Mouse (Mus musculus) midbrain, embryonic 14.5 days (tissue): Measurements from ENCODE around the gene Fndc3b. TPM values are rescaled to one million over a fixed set of nuclear protein-coding genes. Genes with fewer than 3 reads are reported as not detected.

Experiments
- ATAC-seq: fragments of 200-750 bp; cut with Nextera tagmentation; 2 replicates; pipeline ENCODE4 v1.8.0; 2017; ENCODE audit warnings: moderate number of reproducible peaks, moderate library complexity; ENCODE audit not compliant: low FRiP score, low TSS enrichment
- DNase-seq: peaks from one replicate; pipeline ENCODE4 v3.0.0-alpha.2; 2015
- H3K27ac ChIP-seq: fragments of 300-500 bp; sonication (generic); replicated peaks from 2 replicates; pipeline ENCODE4 v1.5.1; 2014; ENCODE audit warnings: mild to moderate bottlenecking, low read depth, low read length, moderate library complexity
- H3K27me3 ChIP-seq: fragments of 300-500 bp; sonication (generic); 2 replicates; pipeline ENCODE4 v1.6.1; 2014; ENCODE audit warnings: low read length, control low read depth, mixed read lengths; ENCODE audit not compliant: control insufficient read depth, insufficient read depth
- H3K36me3 ChIP-seq: fragments of 300-500 bp; sonication (generic); 2 replicates; pipeline ENCODE4 v1.6.1; 2014; ENCODE audit warnings: low read length, control low read depth; ENCODE audit not compliant: control insufficient read depth, insufficient read depth
- H3K4me1 ChIP-seq: fragments of 300-500 bp; sonication (generic); 2 replicates; pipeline ENCODE4 v1.6.1; 2014; ENCODE audit warnings: mild to moderate bottlenecking, antibody characterized with exemption, low read length, control low read depth; ENCODE audit not compliant: control insufficient read depth, insufficient read depth
- H3K4me2 ChIP-seq: fragments of 300-500 bp; sonication (generic); 2 replicates; pipeline ENCODE4 v1.6.1; 2014; ENCODE audit warnings: mild to moderate bottlenecking, low read length, moderate library complexity
- H3K4me3 ChIP-seq: fragments of 300-500 bp; sonication (generic); replicated peaks from 2 replicates; pipeline ENCODE4 v1.5.1; 2014; ENCODE audit warnings: low read depth, low read length
- H3K9ac ChIP-seq: fragments of 300-500 bp; sonication (generic); replicated peaks from 2 replicates; pipeline ENCODE4 v1.6.1; 2014; ENCODE audit warnings: mild to moderate bottlenecking, low read length, moderate library complexity
- H3K9me3 ChIP-seq: fragments of 300-500 bp; sonication (generic); 2 replicates; pipeline ENCODE4 v1.6.1; 2016; ENCODE audit warnings: low read length, control low read depth, mixed read lengths; ENCODE audit not compliant: control insufficient read depth
- WGBS: fragments of 180-500 bp; shearing (Covaris S2); extraction: QIAGEN DNeasy Blood & Tissue Kit; methylation state at CpG from one replicate; pipeline ENCODE4 v1.1.7; 2014; 5-methylcytosine and 5-hydroxymethylcytosine counted together
- polyA plus RNA-seq: library from polyadenylated mRNA; unstranded; fragments of >200 nt; fragmentation: Nextera tagmentation; extraction: Ambion mirVana; gene quantifications from 2 replicates; pipeline ENCODE4 v1.2.1, GENCODE M21; 2014

Gene Fndc3b
- polyA plus RNA-seq, 1 experiment from 2014 or later = 8.1 TPM

DNA sequence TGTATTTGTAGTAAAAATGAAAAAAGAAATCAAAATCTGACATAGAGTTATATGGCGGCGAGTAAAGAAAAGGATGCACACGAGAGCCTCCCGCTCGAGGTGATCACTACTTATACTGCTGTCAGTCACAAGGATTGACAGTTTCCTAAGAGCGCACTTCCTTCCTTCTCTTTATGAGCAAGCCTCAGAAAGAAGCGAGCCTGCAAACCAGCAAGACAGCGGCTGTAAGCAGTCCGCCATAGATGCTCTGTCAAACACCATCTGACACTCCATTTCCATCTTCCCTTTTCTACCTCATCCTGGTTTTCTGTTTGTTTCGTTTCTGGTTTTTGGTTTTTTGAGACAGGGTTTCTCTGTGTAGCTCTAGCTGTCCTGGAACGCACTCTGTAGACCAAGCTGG lies 61.0 kb downstream of the Fndc3b start:
- Histone ChIP-seq H3K9me3 (no peaks in the 10 kb centered on the region), H3K27me3 (no peaks in the 10 kb centered on the region), H3K36me3 (no peaks in the 10 kb centered on the region), H3K4me1 (peaks cover 3% of the 10 kb centered on the region; the same call in 1 of the 2 replicates), H3K4me2 (no peak overlapping the region), H3K27ac (no peak overlapping the region), H3K9ac (no peak overlapping the region), H3K4me3 (no peak overlapping the region)
- no peak for DNase-seq
- ATAC-seq = no peak
- WGBS = 89% methylated on average over 11 of the region's 11 CpGs

DNA sequence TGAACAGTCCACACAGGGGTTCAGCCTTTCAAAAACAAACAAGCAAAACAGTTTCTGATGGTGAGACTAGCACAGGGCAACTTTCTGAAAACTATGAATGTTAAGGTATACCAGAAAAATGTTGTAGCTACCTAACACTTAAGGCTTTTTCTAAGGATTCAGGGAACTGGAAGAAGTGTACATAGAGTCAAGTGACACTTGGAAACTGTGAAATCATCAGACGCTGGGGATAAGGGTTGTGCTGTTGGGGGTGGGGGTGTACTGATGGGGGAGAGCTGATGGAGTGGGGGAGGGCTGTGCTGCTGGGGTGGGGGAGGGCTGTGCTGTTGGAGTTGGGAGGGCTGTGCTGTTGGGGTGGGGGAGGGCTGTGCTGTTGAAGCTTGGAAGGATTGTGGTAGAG lies 61.8 kb downstream of the Fndc3b start:
- no peaks in the 10 kb centered on the region for H3K9me3 ChIP-seq
- no peak overlapping the region for H3K27ac ChIP-seq
- no peak overlapping the region for H3K4me2 ChIP-seq
- no peak overlapping the region for H3K4me3 ChIP-seq
- no peak for DNase-seq
- H3K4me1 ChIP-seq = peaks cover 3% of the 10 kb centered on the region; the same call in 1 of the 2 replicates
- H3K36me3 ChIP-seq = no peaks in the 10 kb centered on the region
- 75% methylated on average over 1 of the region's 1 CpGs for WGBS
- ATAC-seq = no peak
- no peak overlapping the region for H3K9ac ChIP-seq
- H3K27me3 ChIP-seq = no peaks in the 10 kb centered on the region

DNA sequence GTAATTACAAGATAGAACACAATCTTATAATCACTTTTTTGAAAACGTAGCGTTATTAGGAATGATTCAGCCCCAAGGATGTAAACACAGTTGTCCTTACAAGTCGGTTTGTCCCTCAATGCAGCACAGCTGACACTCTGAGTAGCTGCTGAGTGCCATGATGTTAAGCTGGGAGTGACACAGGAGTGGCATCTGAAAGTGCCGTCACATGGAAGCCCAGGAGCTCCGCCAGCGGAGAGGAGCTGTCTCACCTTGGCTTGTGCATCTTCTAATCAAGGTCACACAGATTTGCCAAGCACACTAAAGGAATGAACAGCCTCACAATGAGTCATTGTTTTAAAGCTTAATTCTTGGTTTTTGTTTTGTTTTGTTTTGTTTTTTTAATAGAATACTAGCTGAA lies 68.7 kb downstream of the Fndc3b start:
- Histone ChIP-seq H3K27me3 (no peaks in the 10 kb centered on the region), H3K4me1 (no peaks in the 10 kb centered on the region), H3K36me3 (no peaks in the 10 kb centered on the region), H3K9ac (no peak overlapping the region), H3K9me3 (no peaks in the 10 kb centered on the region), H3K4me2 (no peak overlapping the region), H3K4me3 (no peak overlapping the region), H3K27ac (no peak overlapping the region)
- DNase-seq = no peak
- 86% methylated on average over 6 of the region's 6 CpGs for WGBS
- no peak for ATAC-seq

DNA sequence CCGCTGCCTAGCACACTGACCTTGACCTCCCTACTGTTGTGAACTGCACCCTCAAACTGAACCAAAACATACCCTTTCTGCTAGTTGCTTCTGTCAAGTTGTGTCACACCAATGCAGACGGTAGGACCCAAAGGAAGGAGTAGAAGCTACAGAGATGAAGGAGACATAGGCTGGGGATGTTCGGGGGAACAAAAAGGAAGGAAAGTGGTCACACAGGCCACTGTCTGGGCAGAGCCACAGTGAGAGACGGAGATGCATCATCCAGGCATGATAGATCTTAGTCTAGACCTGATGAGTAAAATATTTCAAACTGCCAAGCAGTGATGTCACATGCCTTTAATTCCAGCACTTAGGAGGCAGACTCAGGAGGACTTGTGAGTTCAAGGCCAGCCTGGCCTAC lies 71.4 kb downstream of the Fndc3b start:
- no peak for DNase-seq
- no peaks in the 10 kb centered on the region for H3K36me3 ChIP-seq
- H3K9ac ChIP-seq = no peak overlapping the region
- ATAC-seq = no peak
- H3K27me3 ChIP-seq = no peaks in the 10 kb centered on the region
- no peak overlapping the region for H3K4me2 ChIP-seq
- H3K27ac ChIP-seq = no peak overlapping the region
- no peaks in the 10 kb centered on the region for H3K4me1 ChIP-seq
- no peak overlapping the region for H3K4me3 ChIP-seq
- 89% methylated on average over 4 of the region's 4 CpGs for WGBS
- H3K9me3 ChIP-seq = no peaks in the 10 kb centered on the region

DNA sequence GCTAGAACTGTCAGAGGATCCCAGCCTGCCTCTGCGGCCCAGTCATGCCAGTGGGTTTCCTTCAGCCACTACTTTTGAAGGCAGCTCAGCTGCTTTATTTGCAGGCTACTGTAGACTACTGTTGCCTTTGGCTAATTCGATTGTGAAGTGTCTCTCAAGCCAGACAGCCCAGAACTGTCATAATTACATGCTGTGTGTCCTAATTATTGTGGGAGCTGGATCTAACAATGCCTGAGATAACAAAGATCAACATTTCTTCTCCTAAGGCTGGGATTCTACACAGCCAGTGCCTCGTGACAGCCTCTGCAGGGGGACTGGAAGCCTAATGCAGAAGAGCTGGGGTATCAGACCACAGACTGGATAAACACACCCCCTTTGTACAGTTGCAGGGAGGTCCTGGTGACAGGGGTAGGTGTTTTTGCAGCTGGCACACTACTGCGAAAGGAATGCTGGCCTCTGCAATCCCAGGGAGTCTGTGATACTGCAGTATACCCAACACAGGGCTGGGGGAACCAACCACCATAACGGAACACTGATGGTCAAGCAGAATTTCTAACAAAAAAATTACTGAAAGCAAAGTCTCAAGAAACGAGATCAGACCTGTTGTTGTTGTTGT lies 74.0 kb downstream of the Fndc3b start:
- H3K27me3 ChIP-seq = no peaks in the 10 kb centered on the region
- no peaks in the 10 kb centered on the region for H3K4me1 ChIP-seq
- no peak overlapping the region for H3K27ac ChIP-seq
- no peak for ATAC-seq
- H3K9ac ChIP-seq = no peak overlapping the region
- H3K9me3 ChIP-seq = no peaks in the 10 kb centered on the region
- no peaks in the 10 kb centered on the region for H3K36me3 ChIP-seq
- 71% methylated on average over 6 of the region's 6 CpGs for WGBS
- H3K4me3 ChIP-seq = no peak overlapping the region
- DNase-seq = no peak
- H3K4me2 ChIP-seq = no peak overlapping the region

DNA sequence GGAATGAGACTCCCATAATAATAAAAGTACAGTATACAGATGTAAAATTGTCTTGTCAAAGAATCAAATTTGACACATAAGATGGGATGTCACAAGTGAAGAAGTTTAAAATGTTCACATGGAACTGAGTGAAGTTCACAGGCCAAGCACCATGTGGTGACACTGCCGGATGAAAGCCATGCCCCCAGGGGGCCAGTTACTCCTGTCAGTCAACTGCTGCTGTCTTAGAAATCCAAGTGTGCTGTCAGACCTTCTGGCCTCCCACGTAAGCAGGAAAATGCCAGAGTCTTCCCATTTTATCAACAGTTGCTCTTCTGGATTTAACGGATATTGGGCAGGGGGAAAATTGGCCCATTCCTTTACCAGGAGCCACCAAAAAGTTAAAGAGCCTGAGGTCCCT lies 75.3 kb downstream of the Fndc3b start:
- no peak overlapping the region for H3K4me2 ChIP-seq
- no peaks in the 10 kb centered on the region for H3K9me3 ChIP-seq
- H3K36me3 ChIP-seq = no peaks in the 10 kb centered on the region
- WGBS = 15% methylated on average over 3 of the region's 3 CpGs
- H3K9ac ChIP-seq = no peak overlapping the region
- DNase-seq (peak; percentile 39), ATAC-seq (no peak)
- H3K4me3 ChIP-seq = no peak overlapping the region
- no peak overlapping the region for H3K27ac ChIP-seq
- no peaks in the 10 kb centered on the region for H3K27me3 ChIP-seq
- H3K4me1 ChIP-seq = no peaks in the 10 kb centered on the region

DNA sequence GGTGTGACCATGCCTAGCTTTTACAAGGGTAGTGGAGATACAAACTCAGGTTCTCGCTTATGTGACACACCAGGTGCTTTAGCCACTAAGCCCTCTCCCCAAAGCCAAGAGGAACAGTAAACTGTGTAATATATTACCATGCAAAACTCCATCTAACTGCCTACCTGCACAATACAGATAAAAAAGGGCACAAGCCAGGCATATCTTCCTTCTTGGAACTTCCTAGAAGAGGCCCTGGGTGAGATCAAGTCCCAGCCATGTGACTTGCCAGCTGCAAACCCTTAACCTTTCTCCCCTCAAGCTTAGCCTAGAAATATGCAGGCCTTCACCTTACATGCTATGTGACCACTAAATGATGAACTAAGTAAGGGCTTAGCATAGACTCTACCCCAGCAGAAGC lies 78.2 kb downstream of the Fndc3b start:
- DNase-seq (no peak), ATAC-seq (no peak)
- H3K27ac ChIP-seq = no peak overlapping the region
- no peak overlapping the region for H3K4me2 ChIP-seq
- H3K36me3 ChIP-seq = no peaks in the 10 kb centered on the region
- no peak overlapping the region for H3K9ac ChIP-seq
- no peaks in the 10 kb centered on the region for H3K4me1 ChIP-seq
- no peaks in the 10 kb centered on the region for H3K27me3 ChIP-seq
- H3K4me3 ChIP-seq = no peak overlapping the region
- 94% methylated on average over 1 of the region's 1 CpGs for WGBS
- H3K9me3 ChIP-seq = no peaks in the 10 kb centered on the region

DNA sequence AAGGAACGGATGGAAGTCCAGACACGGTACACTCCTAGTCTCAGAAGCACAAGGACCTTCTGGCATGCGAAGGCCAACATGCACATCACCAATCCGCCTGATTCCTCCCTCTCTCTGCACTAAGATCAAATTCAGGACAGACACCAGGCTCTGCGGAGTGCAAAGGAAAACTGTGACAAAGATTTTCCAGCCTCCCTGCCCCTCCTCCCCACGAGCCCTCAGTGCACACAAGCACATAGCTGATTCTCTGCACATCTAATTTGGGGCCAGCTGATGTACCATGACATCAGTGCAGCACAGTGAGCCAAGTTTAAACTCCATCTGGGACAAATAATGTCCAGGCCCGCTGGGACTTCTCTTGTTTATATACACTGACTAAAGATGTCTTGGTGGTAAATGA lies 80.0 kb downstream of the Fndc3b start:
- ATAC-seq (no peak), DNase-seq (peak; percentile 55)
- no peak overlapping the region for H3K27ac ChIP-seq
- H3K4me3 ChIP-seq = no peak overlapping the region
- no peaks in the 10 kb centered on the region for H3K36me3 ChIP-seq
- no peaks in the 10 kb centered on the region for H3K4me1 ChIP-seq
- no peaks in the 10 kb centered on the region for H3K27me3 ChIP-seq
- no peak overlapping the region for H3K9ac ChIP-seq
- H3K4me2 ChIP-seq = no peak overlapping the region
- 86% methylated on average over 7 of the region's 7 CpGs for WGBS
- H3K9me3 ChIP-seq = no peaks in the 10 kb centered on the region

DNA sequence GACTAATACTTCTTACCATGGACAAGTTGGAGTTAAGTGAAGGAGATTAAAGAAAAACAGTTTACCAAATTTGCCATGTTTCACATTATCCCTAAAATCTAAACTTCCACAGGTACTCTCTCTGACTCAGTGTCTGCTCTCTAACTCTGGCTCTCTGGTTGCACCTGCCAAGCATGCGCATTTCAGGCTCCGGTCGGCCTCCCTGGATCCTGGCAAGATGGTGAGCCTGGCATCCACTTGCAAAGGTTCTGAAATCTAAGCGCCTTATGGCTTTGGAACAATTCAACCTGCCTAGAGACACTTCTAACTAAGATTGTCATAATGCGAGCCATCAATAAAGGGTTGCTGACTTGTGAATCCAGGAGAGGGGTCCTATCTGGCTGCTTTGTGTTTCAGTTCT lies 81.4 kb downstream of the Fndc3b start:
- no peak overlapping the region for H3K4me2 ChIP-seq
- DNase-seq = no peak
- no peak overlapping the region for H3K27ac ChIP-seq
- 96% methylated on average over 5 of the region's 5 CpGs for WGBS
- H3K9ac ChIP-seq = no peak overlapping the region
- no peaks in the 10 kb centered on the region for H3K9me3 ChIP-seq
- H3K4me1 ChIP-seq = peaks cover 7% of the 10 kb centered on the region
- H3K4me3 ChIP-seq = no peak overlapping the region
- H3K27me3 ChIP-seq = no peaks in the 10 kb centered on the region
- no peak for ATAC-seq
- H3K36me3 ChIP-seq = no peaks in the 10 kb centered on the region
